Mouse (Mus musculus) spleen, adult 2 months (tissue): ENCODE results near the gene Zfp672. TPM values are rescaled to one million over a fixed set of nuclear protein-coding genes. Genes with fewer than 3 reads are reported as not detected.

Experiments used
- DNase-seq, 2 experiments: peaks; one replicate each; pipeline versions ENCODE4 v3.0.0 to v3.0.0-alpha.2; 2012 to 2021; ENCODE audit warnings: low spot score in 2 of 2, low read depth in 1 of 2
- H3K27ac ChIP-seq: fragments of 200-500 bp; 2 replicates; pipeline ENCODE4 v1.5.1; 2012; ENCODE audit warnings: low read length, inconsistent platforms; ENCODE audit not compliant: insufficient read depth
- H3K27me3 ChIP-seq: fragments of 200-500 bp; 2 replicates; pipeline ENCODE4 v1.6.1; 2012; ENCODE audit warnings: mild to moderate bottlenecking, moderate library complexity, low read length, inconsistent platforms; ENCODE audit not compliant: control insufficient read depth, insufficient read depth
- H3K36me3 ChIP-seq: fragments of 200-500 bp; 2 replicates; pipeline ENCODE4 v1.6.1; 2012; ENCODE audit warnings: mild to moderate bottlenecking, low read length, inconsistent platforms; ENCODE audit not compliant: control insufficient read depth, insufficient read depth
- H3K4me1 ChIP-seq: fragments of 200-500 bp; 2 replicates; pipeline ENCODE4 v1.6.1; 2011; ENCODE audit warnings: inconsistent platforms; ENCODE audit not compliant: control insufficient read depth, insufficient read depth, insufficient read length
- H3K4me3 ChIP-seq: fragments of 200-500 bp; 2 replicates; pipeline ENCODE4 v1.5.1; 2011; ENCODE audit warnings: mild to moderate bottlenecking, inconsistent platforms; ENCODE audit not compliant: insufficient read depth, insufficient read length; ENCODE audit errors: extremely low read depth
- CTCF ChIP-seq: fragments of 200-500 bp; IDR thresholded peaks from 2 replicates; pipeline ENCODE4 v1.5.1; 2011; ENCODE audit warnings: mild to moderate bottlenecking, inconsistent platforms; ENCODE audit not compliant: insufficient read depth, insufficient read length, insufficient replicate concordance; ENCODE audit errors: extremely low read depth
- POLR2A ChIP-seq: fragments of 200-500 bp; IDR thresholded peaks from 2 replicates; pipeline ENCODE4 v1.6.1; 2011; ENCODE audit warnings: low read depth, low read length, inconsistent platforms
- WGBS: fragments of 180-500 bp; shearing (Covaris S2); methylation state at CpG from one replicate; pipeline ENCODE4 v1.1.7; 2018; 5-methylcytosine and 5-hydroxymethylcytosine counted together
- polyA plus RNA-seq: library from polyadenylated mRNA; depleted of rRNA; stranded (reverse); fragments of >200 nt; gene quantifications from 2 replicates; pipeline ENCODE4 v1.2.3, GENCODE M21; 2012

The Zfp672 gene
- polyA plus RNA-seq, 1 experiment: 17.5 TPM

DNA sequence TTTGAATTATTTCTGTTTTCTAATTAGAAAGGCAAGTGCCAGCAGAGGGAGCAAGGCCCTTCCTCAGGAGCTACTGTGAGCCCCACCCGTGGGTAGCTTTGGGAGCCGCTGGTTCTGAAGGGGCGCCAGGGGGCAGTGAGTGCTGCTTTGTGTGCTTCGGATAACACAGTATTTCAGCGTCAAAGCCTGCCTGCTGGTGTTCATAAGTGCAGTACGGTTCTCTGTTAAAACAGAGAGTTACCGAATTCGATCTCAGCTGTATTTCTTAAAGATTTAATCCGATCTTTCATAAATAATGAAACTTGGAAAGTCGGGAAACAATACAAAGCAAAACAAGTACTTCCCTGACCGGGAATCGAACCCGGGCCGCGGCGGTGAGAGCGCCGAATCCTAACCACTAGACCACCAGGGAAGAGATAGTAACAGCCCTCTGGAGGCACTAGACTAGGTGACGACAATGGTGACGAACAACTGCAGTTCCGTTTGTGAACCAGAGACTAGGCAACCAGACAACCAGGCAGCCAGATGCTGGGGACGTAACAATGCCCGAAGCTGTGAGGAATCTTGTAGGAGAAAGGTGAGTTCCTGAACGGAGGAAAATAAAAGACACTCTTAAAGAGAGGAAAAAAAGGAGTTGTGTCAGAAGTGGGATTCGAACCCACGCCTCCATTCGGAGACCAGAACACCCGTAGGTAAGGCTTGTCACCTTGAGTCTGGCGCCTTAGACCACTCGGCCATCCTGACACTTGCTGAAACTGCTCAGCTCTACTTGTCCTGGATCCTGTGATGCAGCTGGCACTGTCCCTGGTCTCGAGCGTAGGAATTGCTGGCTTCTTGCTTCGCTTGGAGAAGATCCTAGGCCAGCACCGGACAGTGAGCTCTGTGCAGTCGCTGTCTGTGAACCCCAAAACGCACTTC lies 28.0 kb downstream of the Zfp672 start:
- Histone ChIP-seq H3K4me1 (no peaks in the 10 kb centered on the region; the same call in 1 of the 2 replicates), H3K36me3 (no peaks in the 10 kb centered on the region), H3K4me3 (peak overlapping the region; percentile 68), H3K27ac (peak overlapping the region; percentile 77), H3K27me3 (no peaks in the 10 kb centered on the region)
- WGBS: under 1% methylated on average over 36 of the region's 36 CpGs
- TF ChIP-seq POLR2A: no peak
- TF ChIP-seq CTCF: peak; percentile 71; the same call in 1 of the 2 replicates
- peak; percentile 89 to 93 for DNase-seq

GRCm38 (mm10) chr11:58301057-58301456 lies 29.1 kb downstream of the Zfp672 start:
- TF ChIP-seq CTCF: peak; percentile 29; the same call in 1 of the 2 replicates
- TF ChIP-seq POLR2A: no peak
- Histone ChIP-seq H3K27ac (no peak overlapping the region), H3K36me3 (no peaks in the 10 kb centered on the region), H3K4me1 (no peaks in the 10 kb centered on the region; the same call in 1 of the 2 replicates), H3K27me3 (no peaks in the 10 kb centered on the region), H3K4me3 (no peak overlapping the region)
- peak in 1 of 2 experiments; percentile 26 for DNase-seq
- 20% methylated on average over 13 of the region's 13 CpGs for WGBS

- no peaks in the 10 kb centered on the region for H3K36me3 ChIP-seq
- WGBS: 61% methylated on average over 6 of the region's 6 CpGs
- H3K27me3 ChIP-seq: no peaks in the 10 kb centered on the region
- no peak overlapping the region for H3K27ac ChIP-seq
- no peaks in the 10 kb centered on the region for H3K4me1 ChIP-seq
- TF ChIP-seq CTCF (no peak), POLR2A (no peak)
- H3K4me3 ChIP-seq: no peak overlapping the region
- no peak for DNase-seq
Measured at GRCm38 (mm10) chr11:58297396-58297795, 32.7 kb downstream of the Zfp672 start.

- TF ChIP-seq POLR2A (no peak), CTCF (no peak)
- no peaks in the 10 kb centered on the region for H3K36me3 ChIP-seq
- H3K27me3 ChIP-seq: no peaks in the 10 kb centered on the region; the same call in 1 of the 2 replicates
- no peak for DNase-seq
- no peak overlapping the region for H3K4me3 ChIP-seq
- 65% methylated on average over 4 of the region's 4 CpGs for WGBS
- no peak overlapping the region for H3K27ac ChIP-seq
- peaks cover 2% of the 10 kb centered on the region; the same call in 1 of the 2 replicates for H3K4me1 ChIP-seq
Measured at GRCm38 (mm10) chr11:58292791-58293190, 37.3 kb downstream of the Zfp672 start.

DNA sequence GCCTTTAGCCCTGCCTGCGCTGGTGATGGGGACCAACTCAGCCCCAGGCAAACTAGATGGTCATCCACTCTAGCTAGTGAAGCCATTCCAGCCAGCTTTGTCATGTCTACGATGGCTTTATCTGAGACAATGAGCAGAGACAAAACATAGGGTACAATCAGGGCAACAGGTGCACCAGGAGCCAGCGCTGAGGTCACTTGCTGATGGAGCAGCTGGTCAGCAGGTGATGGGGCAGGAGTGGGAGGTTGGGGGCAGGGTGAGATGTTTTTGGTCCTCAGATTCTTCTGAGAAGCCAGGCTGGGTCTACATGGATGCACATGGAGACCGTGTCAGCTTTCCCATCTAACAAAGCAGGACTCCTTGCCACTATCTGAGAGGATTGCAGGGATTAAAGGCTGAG lies 39.3 kb downstream of the Zfp672 start:
- H3K36me3 ChIP-seq: no peaks in the 10 kb centered on the region
- peaks cover 2% of the 10 kb centered on the region; the same call in 1 of the 2 replicates for H3K4me1 ChIP-seq
- 90% methylated on average over 4 of the region's 4 CpGs for WGBS
- H3K27me3 ChIP-seq: no peaks in the 10 kb centered on the region; the same call in 1 of the 2 replicates
- no peak overlapping the region for H3K27ac ChIP-seq
- no peak overlapping the region for H3K4me3 ChIP-seq
- DNase-seq: no peak
- TF ChIP-seq CTCF (no peak), POLR2A (no peak)

GRCm38 (mm10) chr11:58289992-58290682 lies 40.0 kb downstream of the Zfp672 start:
- Histone ChIP-seq H3K27ac (no peak overlapping the region), H3K4me1 (peaks cover 2% of the 10 kb centered on the region; the same call in 1 of the 2 replicates), H3K4me3 (no peak overlapping the region), H3K36me3 (no peaks in the 10 kb centered on the region), H3K27me3 (no peaks in the 10 kb centered on the region; the same call in 1 of the 2 replicates)
- no peak for DNase-seq
- WGBS: 30% methylated on average over 9 of the region's 9 CpGs
- no peak for TF ChIP-seq POLR2A
- TF ChIP-seq CTCF: no peak
